Mouse (Mus musculus): ENCODE results near the gene Pitpnm2.

DNA sequence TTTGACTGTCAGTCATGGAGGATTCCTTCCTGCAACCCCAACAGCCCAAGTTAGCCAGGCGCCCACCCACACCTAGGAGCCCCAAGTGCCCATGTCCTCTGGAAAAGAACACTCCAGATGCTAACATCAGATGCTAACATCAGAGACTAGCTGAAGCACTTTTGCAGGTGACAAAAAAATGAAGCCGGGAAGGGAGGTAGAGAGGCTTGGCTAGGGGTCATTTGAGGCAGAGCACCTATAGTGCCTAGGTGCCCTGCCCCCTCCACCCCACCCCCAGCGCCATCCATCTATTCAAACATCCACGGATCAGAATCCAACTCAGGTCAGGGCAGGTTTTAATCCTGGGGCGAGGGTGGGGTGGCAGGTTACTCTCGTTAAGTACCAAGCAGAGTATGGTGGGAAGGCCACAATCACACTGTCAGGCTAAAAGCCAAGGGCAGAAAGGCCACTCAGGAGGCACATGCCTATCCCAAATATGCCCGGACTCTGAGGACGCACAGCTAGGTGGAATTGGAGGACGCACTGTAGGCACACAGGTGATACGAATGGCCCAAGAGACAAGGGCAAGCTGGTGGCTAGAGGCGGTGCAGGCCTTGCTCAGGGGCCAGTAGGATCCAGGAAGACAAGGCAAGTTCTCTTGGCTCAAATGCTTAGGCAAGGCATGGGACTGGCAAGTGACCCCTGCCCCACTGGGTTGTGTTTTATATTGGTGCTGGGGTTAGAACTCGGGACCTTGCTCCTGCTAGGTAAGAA lies 155.5 kb downstream of the Pitpnm2 start:
- TF ChIP-seq POLR2A (IDR thresholded peaks at IDR 0.05; ENCODE audit: extremely low read depth, insufficient read depth, low read length) = no peak
- no peak for TF ChIP-seq CTCF (IDR thresholded peaks at IDR 0.05; ENCODE audit: extremely low read depth, insufficient read depth, low read length)

Measured in cortical plate, adult 2 months (tissue).